Mouse (Mus musculus): ENCODE measurements around the gene Ttc7.

- TF ChIP-seq ZNF384 (IDR thresholded peaks at IDR 0.05; ENCODE audit: low read depth, low read length) (no peak), HCFC1 (IDR thresholded peaks at IDR 0.05; ENCODE audit: borderline replicate concordance, insufficient read depth, low read length) (no peak)
Measured at GRCm38 (mm10) chr17:87314121-87314520, 31.4 kb downstream of the Ttc7 start.
